Mouse (Mus musculus) cortical plate, adult 2 months (tissue): ENCODE measurements around the gene Zap70.

Experiments used
- CTCF ChIP-seq: fragments of 200-500 bp; IDR thresholded peaks from 2 replicates; pipeline ENCODE4 v1.5.1; 2011; ENCODE audit warnings: mild to moderate bottlenecking, control low read depth, low read length; ENCODE audit not compliant: insufficient read depth; ENCODE audit errors: extremely low read depth
- POLR2A ChIP-seq: fragments of 200-500 bp; IDR thresholded peaks from 2 replicates; pipeline ENCODE4 v1.6.1; 2011; ENCODE audit warnings: mild to moderate bottlenecking, low read length, control low read depth; ENCODE audit not compliant: insufficient read depth; ENCODE audit errors: extremely low read depth

- TF ChIP-seq POLR2A (no peak), CTCF (no peak)
Observed at GRCm38 (mm10) chr1:36761061-36761460, 537 bp upstream of the Zap70 start.
